Mouse (Mus musculus) cerebellum, postnatal 10 days (tissue): ENCODE data around the gene Olfr828.
A peak's percentile ranks its signal among the peaks of the same experiment; 100 is the strongest.

Source experiments
- DNase-seq, 2 experiments: peaks; one replicate each; pipeline ENCODE4 v3.0.0; 2021; ENCODE audit warnings: mixed read lengths in 2 of 2

The Olfr828 gene

DNA sequence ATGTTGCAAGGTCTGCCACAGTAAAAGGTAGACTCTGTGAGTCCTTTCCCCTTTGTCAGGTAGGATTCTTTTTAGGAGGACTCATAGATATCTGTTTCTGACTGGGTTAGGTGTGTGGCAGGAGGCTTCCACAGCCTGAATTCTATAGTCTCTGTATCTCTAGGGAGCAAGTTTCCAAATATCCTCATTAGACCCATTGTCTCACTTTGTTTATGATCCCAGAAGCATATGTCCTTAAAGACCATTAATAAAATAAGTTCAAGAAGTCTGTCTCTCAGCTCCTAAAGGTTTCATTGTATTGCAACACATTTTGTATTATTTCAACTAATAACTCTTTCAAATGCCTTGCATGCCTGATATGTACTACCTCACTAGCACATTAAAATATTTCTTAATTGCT is at the start of gene Olfr828:
Gene Olfr828 (minus strand): TSS at position 101 of the 400 bp plus-strand sequence.
- no peak for DNase-seq

GRCm38 (mm10) chr9:18854633-18855032 is 35.3 kb upstream of the Olfr828 start, which contains the start of gene Olfr829:
Gene Olfr829 (plus strand): TSS chr9:18854933.
- no peak for DNase-seq

DNA sequence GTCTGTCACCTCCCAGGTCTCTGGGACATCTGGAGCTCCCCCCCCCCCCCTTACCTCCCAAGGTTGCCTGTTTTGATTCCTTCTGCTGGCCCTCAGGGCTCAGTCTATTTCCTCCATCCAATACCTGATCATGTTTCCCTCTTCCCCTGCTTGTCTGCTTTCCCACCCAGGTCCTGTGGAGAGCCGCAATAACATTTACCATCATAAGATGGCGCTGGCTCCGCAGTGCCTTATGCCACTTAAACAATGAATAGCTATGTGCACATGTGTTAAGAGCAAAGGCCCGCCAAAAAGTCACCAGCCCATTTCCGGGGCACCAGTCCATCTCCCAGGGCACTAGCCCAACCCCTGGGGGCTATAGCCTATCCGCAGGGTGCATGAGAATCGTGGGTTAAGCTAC is 34.0 kb downstream of the Olfr828 start:
- DNase-seq = no peak

DNA sequence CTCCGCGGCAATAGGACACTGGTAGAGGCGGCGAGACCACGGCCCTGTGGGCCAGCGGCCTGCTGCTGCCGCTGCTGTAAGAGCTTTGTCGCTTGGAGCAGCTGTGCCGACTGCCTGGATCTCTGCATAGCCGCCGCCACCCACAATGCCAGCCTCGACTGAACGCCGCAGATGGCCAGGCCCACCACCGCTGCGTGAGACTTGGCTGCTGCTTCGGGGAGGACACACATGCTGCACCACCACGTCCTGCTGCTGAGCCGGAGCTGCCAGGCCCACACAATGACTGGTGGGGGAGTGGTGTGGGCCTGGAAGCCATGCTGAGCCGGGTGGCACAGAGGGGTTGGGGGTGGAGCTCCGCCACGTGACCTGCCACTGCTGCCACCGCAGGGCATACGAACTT is 39.9 kb downstream of the Olfr828 start:
- peak; percentile 82 to 90 for DNase-seq

DNA sequence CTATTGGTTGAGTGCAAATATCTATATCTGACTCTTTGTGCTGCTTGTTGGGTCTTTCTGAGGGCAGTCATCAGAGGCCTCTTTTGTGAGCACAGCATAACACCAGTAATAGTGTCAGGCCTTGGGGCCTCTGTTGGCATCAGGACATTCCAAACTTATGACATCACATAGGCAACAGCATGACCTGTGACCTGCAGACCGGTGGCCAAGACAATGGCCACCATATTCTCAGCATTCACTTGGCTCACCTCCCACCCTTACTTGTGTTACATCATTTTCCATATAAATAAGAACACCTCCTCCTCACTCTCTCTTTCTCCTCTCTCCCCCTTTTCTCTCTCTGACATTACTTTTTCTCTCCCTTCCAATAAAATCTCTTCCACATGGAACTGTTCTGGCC is 40.3 kb downstream of the Olfr828 start:
- DNase-seq = peak; percentile 27 to 56
